Mouse (Mus musculus): Measurements from ENCODE around the gene Cdk2ap2.
"Not testable (repeated sequence)": the region's sequence is repeated elsewhere in the genome, so short reads cannot be mapped to it uniquely, and the experiment has no call there.

DNA sequence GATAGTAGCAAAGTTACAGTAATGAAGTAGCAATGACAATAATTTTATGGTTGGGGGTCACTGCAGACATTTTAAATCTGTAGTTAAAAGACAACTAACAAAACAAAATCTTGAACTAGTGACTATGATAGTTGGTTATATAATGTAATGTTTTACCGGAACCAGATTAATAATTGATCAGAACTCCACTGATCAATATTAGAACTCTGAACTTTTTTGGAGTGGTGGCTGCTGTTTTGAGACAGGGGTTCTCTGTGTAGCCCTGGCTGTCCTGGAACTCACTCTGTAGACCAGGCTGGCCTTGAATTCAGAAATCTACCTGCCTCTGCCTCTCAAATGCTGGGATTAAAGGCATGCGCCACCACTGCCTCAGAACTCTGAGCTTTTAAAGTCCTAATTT is 28.7 kb upstream of the Cdk2ap2 start:
- not testable (repeated sequence) for TF ChIP-seq CTCF (IDR thresholded peaks at IDR 0.05; ENCODE audit: low read depth, low read length); POLR2A (IDR thresholded peaks at IDR 0.05; ENCODE audit: borderline replicate concordance, low read depth, low read length)

All from bone marrow macrophage, adult 2 months (primary cell).